ENCODE assay signal across 16 mouse cellular contexts in the genomic region with DNA sequence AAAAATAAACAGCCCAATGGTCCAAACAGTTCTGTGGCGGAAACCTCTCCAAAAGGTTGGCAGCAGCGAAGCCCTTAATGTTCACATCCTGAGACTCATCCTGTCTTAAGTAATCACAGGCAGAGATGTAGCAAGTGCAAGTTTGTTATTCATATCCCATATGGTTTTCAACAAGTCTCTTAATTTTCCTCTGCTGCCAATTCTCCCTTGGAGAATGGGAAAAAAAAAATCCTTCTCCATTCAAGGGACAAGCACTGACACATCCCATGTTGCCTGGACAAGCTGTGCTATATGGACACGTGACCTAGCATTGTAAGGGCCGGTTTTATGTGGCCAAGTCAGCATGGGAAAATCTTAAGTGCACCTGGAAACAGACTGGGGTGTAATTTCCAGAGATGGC. TPM values are rescaled to one million over a fixed set of nuclear protein-coding genes. Genes with fewer than 3 reads are reported as not detected.
DNase-seq lines count a peak whose midpoint lies in the region; ATAC-seq lines count a peak whose summit lies in the region.
"Had no signal": no experiment of that assay in that cellular context is flagged by ENCODE, and none has a peak within 500 bp of the region (broad histone marks: within the 10 kb centered on the region; RNA-seq: fewer than 3 reads in every experiment).

No protein-coding gene starts in this region.

- ATAC-seq in monocyte, adult 5-6 weeks (replicated peaks; ENCODE audit: insufficient number of reproducible peaks, low FRiP score, low TSS enrichment, poor library complexity, severe bottlenecking) = no peak
- ATAC-seq in hindbrain, embryonic 11.5 days (ENCODE audit: low FRiP score) = no peak
- ATAC-seq: hindbrain, postnatal 0 days had no signal

- H3K9me3 ChIP-seq in hindbrain, embryonic 11.5 days (ENCODE audit: control insufficient read depth, low read length) = no peaks in the 10 kb centered on the region
- H3K9me3 ChIP-seq: lung, embryonic 15.5 days had no signal

- no peak overlapping the region for H3K4me2 ChIP-seq in hindbrain, embryonic 11.5 days (replicated peaks; ENCODE audit: low read depth, low read length)
- H3K4me2 ChIP-seq: limb, embryonic 13.5 days; lung, embryonic 15.5 days; midbrain, embryonic 12.5 days; neural tube, embryonic 12.5 days had no signal

- no peak overlapping the region for H3K9ac ChIP-seq in hindbrain, embryonic 11.5 days (ENCODE audit: low read depth, low read length)
- H3K9ac ChIP-seq: limb, embryonic 13.5 days; lung, embryonic 15.5 days; midbrain, embryonic 12.5 days; neural tube, embryonic 12.5 days had no signal

- H3K27me3 ChIP-seq in hindbrain, embryonic 11.5 days (ENCODE audit: control insufficient read depth, insufficient read depth, low read length) = no peaks in the 10 kb centered on the region
- H3K27me3 ChIP-seq: limb, embryonic 13.5 days; lung, embryonic 15.5 days; neural tube, embryonic 12.5 days had no signal

- H3K4me1 ChIP-seq in hindbrain, embryonic 11.5 days (replicated peaks; ENCODE audit: control insufficient read depth, insufficient read depth, low read length) = no peaks in the 10 kb centered on the region
- H3K4me1 ChIP-seq: forebrain, embryonic 10.5 days; lung, embryonic 15.5 days; midbrain, embryonic 12.5 days; neural tube, embryonic 12.5 days had no signal

- 88% methylated on average over 4 of the region's 4 CpGs for WGBS in hindbrain, embryonic 11.5 days

- H3K36me3 ChIP-seq in hindbrain, embryonic 11.5 days (ENCODE audit: control insufficient read depth, insufficient read depth, low read length) = no peaks in the 10 kb centered on the region
- H3K36me3 ChIP-seq: forebrain, embryonic 10.5 days; limb, embryonic 13.5 days; lung, embryonic 15.5 days; midbrain, embryonic 12.5 days; neural tube, embryonic 12.5 days had no signal

- H3K27ac ChIP-seq in hindbrain, embryonic 11.5 days (ENCODE audit: low read depth, low read length) = no peak overlapping the region
- H3K27ac ChIP-seq: forebrain, embryonic 10.5 days; hindbrain, postnatal 0 days; limb, embryonic 13.5 days; lung, embryonic 15.5 days; midbrain, embryonic 12.5 days; neural tube, embryonic 12.5 days had no signal

- DNase-seq in gastrocnemius, postnatal 25 days = peak; percentile 30
- no peak for DNase-seq in gastrocnemius, postnatal 10 days
- peak; percentile 5 for DNase-seq in 3T3-L1 (ENCODE audit: low read depth, low spot score)
- peak; percentile 95 for DNase-seq in fat pad, adult 2 months (ENCODE audit: extremely low read depth, low read depth, low spot score)
- DNase-seq in heart, postnatal 36 days = peak; percentile 28 to 29
- no peak for DNase-seq in hindbrain, embryonic 11.5 days (ENCODE audit: low spot score)
- no peak for DNase-seq in kidney, adult 18-20 months
- DNase-seq: cerebellum, adult 8-10 months had no signal

- no peak overlapping the region for H3K4me3 ChIP-seq in hindbrain, embryonic 11.5 days (ENCODE audit: low read depth, low read length)
- H3K4me3 ChIP-seq: forebrain, embryonic 10.5 days; limb, embryonic 13.5 days; lung, embryonic 15.5 days; midbrain, embryonic 12.5 days; neural tube, embryonic 12.5 days had no signal

- intact Hi-C loops in heart, postnatal 36 days (cut with DNase I) = loop anchor here (5.0 kb wide), 1 partner anchor 45 kb away; no protein-coding TSS in a partner anchor

RNA-seq across cellular contexts. Expression of gene Tll2, which starts 54.2 kb away (rescaled TPM):
- under 1 TPM in 1 of 2 experiments, not detected in 1; 0.24 TPM for total RNA-seq in gastrocnemius, postnatal 25 days (2021)
- under 1 TPM; 0.42 to 0.52 TPM for total RNA-seq in gastrocnemius, postnatal 10 days (2021)
- under 1 TPM; 0.43 to 0.47 TPM for total RNA-seq in heart, postnatal 36 days (2021)
- not detected in 3 replicates for total RNA-seq in monocyte, adult 5-6 weeks (2017)
- polyA plus RNA-seq in hindbrain, embryonic 11.5 days (2014; fragmentation: Nextera tagmentation; extraction: Ambion mirVana) = 0.63 and 0.76 TPM in 2 replicates
- polyA plus RNA-seq: kidney, embryonic 16.5 days; lung, embryonic 15.5 days had no signal

Comparison
In these comparisons a context has a peak if more than half of its experiments do, and no peak if none do; other contexts are left out.
1. DNase-seq: peak in gastrocnemius, postnatal 25 days (single experiment), 3T3-L1 (single experiment), fat pad, adult 2 months (single experiment) and heart, postnatal 36 days (2 of 2); none in gastrocnemius, postnatal 10 days (single experiment), hindbrain, embryonic 11.5 days (single experiment) and kidney, adult 18-20 months (single experiment).